Mouse (Mus musculus) hindbrain, postnatal 0 days (tissue): ENCODE measurements at regions not wholly inside any gene's neighbourhood (a gene's known extent, or its start where the extent isn't known, plus 50 kb on each side); places are given as distances from the start of the nearest gene placed in this dataset.

Source experiments
- ATAC-seq: fragments of 200-750 bp; cut with Nextera tagmentation; 2 replicates; pipeline ENCODE4 v1.8.0; 2017; ENCODE audit warnings: mild to moderate bottlenecking, moderate TSS enrichment, moderate library complexity
- DNase-seq: peaks from one replicate; pipeline ENCODE4 v3.0.0-alpha.2; 2015; ENCODE audit warnings: low spot score
- H3K27ac ChIP-seq: fragments of 300-500 bp; sonication (generic); 2 replicates; pipeline ENCODE4 v1.5.1; 2014; ENCODE audit warnings: mild to moderate bottlenecking
- H3K27me3 ChIP-seq: fragments of 300-500 bp; sonication (generic); 2 replicates; pipeline ENCODE4 v1.6.1; 2014; ENCODE audit warnings: low read length, mixed read lengths; ENCODE audit not compliant: insufficient read depth
- H3K36me3 ChIP-seq: fragments of 300-500 bp; sonication (generic); 2 replicates; pipeline ENCODE4 v1.6.1; 2014; ENCODE audit warnings: low read length, mixed read lengths; ENCODE audit not compliant: insufficient read depth
- H3K4me1 ChIP-seq: fragments of 300-500 bp; sonication (generic); 2 replicates; pipeline ENCODE4 v1.6.1; 2014; ENCODE audit warnings: antibody characterized with exemption, low read length, mixed read lengths; ENCODE audit not compliant: insufficient read depth
- H3K4me2 ChIP-seq: fragments of 300-500 bp; sonication (generic); 2 replicates; pipeline ENCODE4 v1.6.1; 2014; ENCODE audit warnings: low read depth, mild to moderate bottlenecking, low read length, moderate library complexity, mixed read lengths
- H3K4me3 ChIP-seq: fragments of 300-500 bp; sonication (generic); 2 replicates; pipeline ENCODE4 v1.5.1; 2014; ENCODE audit warnings: low read length
- H3K9ac ChIP-seq: fragments of 300-500 bp; sonication (generic); replicated peaks from 2 replicates; pipeline ENCODE4 v1.6.1; 2014; ENCODE audit warnings: mild to moderate bottlenecking, low read length, moderate library complexity, mixed read lengths
- H3K9me3 ChIP-seq: fragments of 300-500 bp; sonication (generic); 2 replicates; pipeline ENCODE4 v1.6.1; 2016; ENCODE audit warnings: low read length, mixed read lengths
- CTCF ChIP-seq: IDR thresholded peaks from 2 replicates; pipeline ENCODE4 v1.5.1; 2016; ENCODE audit warnings: antibody characterized with exemption, control low read depth, low read depth
- WGBS: fragments of 180-500 bp; shearing (Covaris S2); extraction: QIAGEN DNeasy Blood & Tissue Kit; methylation state at CpG from one replicate; pipeline ENCODE4 v1.1.7; 2014; 5-methylcytosine and 5-hydroxymethylcytosine counted together

DNA sequence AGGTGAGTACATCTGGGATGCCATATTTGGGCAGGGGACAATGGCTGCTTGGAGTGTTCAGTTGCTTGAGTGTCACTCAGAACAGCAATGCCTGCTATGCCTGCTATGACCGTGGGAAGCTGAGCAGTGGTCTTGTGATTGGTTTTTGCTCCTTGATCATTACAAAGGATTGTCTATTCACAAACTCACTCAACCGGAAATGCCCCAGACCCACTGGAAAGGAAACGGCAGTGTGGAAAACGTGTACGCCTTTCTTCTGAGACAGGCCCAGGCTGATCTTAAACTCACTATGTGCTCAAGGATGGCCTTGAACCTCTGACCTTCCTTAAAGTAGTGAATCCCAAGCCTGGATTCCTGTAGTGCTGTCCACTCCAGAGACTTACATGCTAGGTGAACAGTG, 63.2 kb upstream of the Lhx8 start:
- no peak overlapping the region for H3K9ac ChIP-seq
- no peak overlapping the region for H3K4me2 ChIP-seq
- H3K4me1 ChIP-seq, result no peaks in the 10 kb centered on the region
- no peaks in the 10 kb centered on the region for H3K9me3 ChIP-seq
- H3K36me3 ChIP-seq, result no peaks in the 10 kb centered on the region
- ATAC-seq, result no peak
- no peak overlapping the region for H3K4me3 ChIP-seq
- no peak for DNase-seq
- no peaks in the 10 kb centered on the region for H3K27me3 ChIP-seq
- H3K27ac ChIP-seq, result no peak overlapping the region
- WGBS, result 50% methylated on average over 5 of the region's 5 CpGs
- TF ChIP-seq CTCF, result no peak

DNA sequence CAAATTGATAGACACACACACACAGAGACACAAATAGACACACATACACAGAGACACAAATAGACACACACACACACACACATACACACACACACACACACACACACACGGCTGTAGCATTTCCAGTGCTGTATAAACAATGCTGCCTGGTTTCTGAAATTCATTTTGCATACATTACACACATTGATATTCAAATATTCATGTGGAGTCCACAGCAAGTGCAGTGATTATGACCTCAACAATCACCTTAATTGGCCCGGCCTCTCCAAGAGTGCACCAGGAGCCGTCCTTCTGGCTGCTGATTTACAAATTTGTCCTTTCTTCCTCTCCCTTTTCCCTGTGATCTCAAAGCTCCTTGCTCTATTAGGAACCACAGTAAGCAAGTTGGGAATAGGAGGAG, 61.2 kb upstream of the Lhx8 start:
- ATAC-seq (no peak), DNase-seq (no peak)
- TF ChIP-seq CTCF, result no peak
- Histone ChIP-seq H3K9me3 (no peaks in the 10 kb centered on the region), H3K27me3 (no peaks in the 10 kb centered on the region), H3K4me3 (no peak overlapping the region), H3K4me2 (no peak overlapping the region), H3K9ac (no peak overlapping the region), H3K27ac (no peak overlapping the region), H3K36me3 (no peaks in the 10 kb centered on the region), H3K4me1 (no peaks in the 10 kb centered on the region)
- WGBS, result 34% methylated on average over 3 of the region's 3 CpGs

DNA sequence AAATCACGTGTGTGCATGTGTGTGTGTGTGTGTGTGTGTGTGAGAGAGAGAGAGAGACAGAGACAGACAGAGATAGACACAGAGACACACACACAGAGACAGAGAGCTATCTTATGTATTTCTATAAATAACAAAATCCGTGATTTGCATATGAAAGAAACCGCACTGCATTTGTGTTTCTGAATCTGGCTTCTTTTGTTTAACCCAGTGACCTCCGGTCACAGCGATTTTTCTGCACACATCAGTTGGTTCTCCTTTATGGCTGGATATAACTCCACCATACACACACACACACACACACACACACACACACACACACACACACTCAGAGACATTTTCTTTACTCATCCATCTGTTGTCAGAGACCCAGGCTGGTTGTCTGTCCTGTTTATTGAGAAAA, 58.2 kb upstream of the Lhx8 start:
- ATAC-seq (no peak), DNase-seq (no peak)
- WGBS, result 29% methylated on average over 5 of the region's 5 CpGs

DNA sequence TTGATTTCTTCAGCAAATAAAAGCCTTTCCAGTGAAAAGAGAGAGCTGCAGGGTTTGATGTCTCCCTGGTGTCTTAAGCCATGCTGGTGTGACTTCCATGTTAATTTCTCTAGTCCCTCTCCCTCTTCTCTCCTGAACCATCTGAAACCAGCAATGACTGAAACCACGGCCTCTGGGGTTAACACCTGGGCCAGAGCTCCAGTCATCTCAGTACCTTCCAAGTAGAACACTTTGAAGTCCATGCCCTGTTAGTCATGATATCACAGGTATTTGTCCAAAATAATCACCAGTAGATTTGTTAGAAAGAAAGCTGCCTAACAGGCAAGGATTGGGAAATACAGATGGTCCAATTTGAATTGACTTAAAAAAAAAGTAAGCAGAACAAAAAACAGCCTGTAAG, 56.8 kb upstream of the Lhx8 start:
- Histone ChIP-seq H3K9ac (no peak overlapping the region), H3K36me3 (no peaks in the 10 kb centered on the region), H3K27ac (no peak overlapping the region), H3K4me3 (no peak overlapping the region), H3K4me1 (no peaks in the 10 kb centered on the region), H3K4me2 (no peak overlapping the region), H3K27me3 (no peaks in the 10 kb centered on the region), H3K9me3 (no peaks in the 10 kb centered on the region)
- no peak for ATAC-seq
- 89% methylated on average over 1 of the region's 1 CpGs for WGBS
- no peak for TF ChIP-seq CTCF
- no peak for DNase-seq

More for the DNA sequence above, 58.2 kb upstream of the Lhx8 start:
- no peaks in the 10 kb centered on the region for H3K36me3 ChIP-seq
- no peak overlapping the region for H3K4me3 ChIP-seq
- TF ChIP-seq CTCF, result no peak
- no peaks in the 10 kb centered on the region for H3K4me1 ChIP-seq
- H3K27ac ChIP-seq, result no peak overlapping the region
- no peaks in the 10 kb centered on the region for H3K27me3 ChIP-seq
- no peak overlapping the region for H3K4me2 ChIP-seq
- no peak overlapping the region for H3K9ac ChIP-seq
- H3K9me3 ChIP-seq, result no peaks in the 10 kb centered on the region

DNA sequence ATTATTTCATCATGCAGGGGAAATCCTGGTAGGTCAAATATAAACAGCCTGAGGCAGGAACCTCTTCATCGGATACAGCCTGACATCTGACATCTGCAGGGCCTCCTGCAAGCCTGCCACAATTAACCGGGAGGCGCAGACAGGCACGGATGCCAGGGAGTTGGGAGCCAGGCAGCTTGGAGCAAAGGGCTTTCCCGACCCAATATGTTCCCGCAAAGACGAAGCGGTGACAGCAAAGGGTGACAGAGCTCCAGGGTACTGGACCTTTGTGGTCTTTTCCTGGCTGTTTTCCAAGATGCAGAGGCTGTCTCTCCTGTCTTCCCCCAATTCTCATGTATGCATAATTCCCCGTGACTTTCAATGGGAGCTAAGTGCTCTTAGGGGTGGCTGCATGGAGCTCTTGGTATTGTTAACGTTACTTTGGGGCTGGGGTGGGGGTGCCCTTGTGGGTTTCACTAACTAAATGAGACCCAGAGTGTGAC, 55.4 kb upstream of the Lhx8 start:
- no peak for TF ChIP-seq CTCF
- Histone ChIP-seq H3K9ac (no peak overlapping the region), H3K36me3 (no peaks in the 10 kb centered on the region), H3K4me1 (no peaks in the 10 kb centered on the region), H3K27me3 (no peaks in the 10 kb centered on the region), H3K4me2 (no peak overlapping the region), H3K9me3 (no peaks in the 10 kb centered on the region), H3K4me3 (no peak overlapping the region), H3K27ac (no peak overlapping the region)
- 9% methylated on average over 10 of the region's 10 CpGs for WGBS
- ATAC-seq (peak; percentile 27; the same call in 1 of the 2 replicates), DNase-seq (peak; percentile 38)

DNA sequence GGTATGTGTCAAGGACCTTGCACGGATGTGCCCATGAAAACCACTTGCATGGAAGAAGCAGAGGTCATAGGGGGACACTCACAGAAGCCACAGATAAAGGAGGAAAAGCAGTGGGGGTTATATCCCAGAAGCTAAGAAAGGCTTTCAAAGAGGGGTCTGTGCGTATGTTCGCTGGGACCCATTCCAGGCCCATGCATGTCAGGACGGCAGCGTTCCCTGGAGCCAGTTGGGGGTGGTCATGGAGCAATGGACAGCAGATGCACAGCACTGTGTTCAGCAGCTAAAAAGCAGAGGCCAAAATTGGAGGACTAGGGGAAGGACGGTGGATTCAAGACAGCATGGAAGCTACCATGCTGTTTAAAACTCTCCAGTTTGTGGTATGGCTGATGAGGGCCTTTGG, 52.4 kb upstream of the Lhx8 start:
- no peak overlapping the region for H3K4me3 ChIP-seq
- 53% methylated on average over 6 of the region's 6 CpGs for WGBS
- no peak overlapping the region for H3K27ac ChIP-seq
- no peaks in the 10 kb centered on the region for H3K9me3 ChIP-seq
- no peak overlapping the region for H3K9ac ChIP-seq
- DNase-seq, result no peak
- TF ChIP-seq CTCF, result no peak
- no peaks in the 10 kb centered on the region for H3K4me1 ChIP-seq
- no peak overlapping the region for H3K4me2 ChIP-seq
- H3K27me3 ChIP-seq, result no peaks in the 10 kb centered on the region
- no peaks in the 10 kb centered on the region for H3K36me3 ChIP-seq
- no peak for ATAC-seq

DNA sequence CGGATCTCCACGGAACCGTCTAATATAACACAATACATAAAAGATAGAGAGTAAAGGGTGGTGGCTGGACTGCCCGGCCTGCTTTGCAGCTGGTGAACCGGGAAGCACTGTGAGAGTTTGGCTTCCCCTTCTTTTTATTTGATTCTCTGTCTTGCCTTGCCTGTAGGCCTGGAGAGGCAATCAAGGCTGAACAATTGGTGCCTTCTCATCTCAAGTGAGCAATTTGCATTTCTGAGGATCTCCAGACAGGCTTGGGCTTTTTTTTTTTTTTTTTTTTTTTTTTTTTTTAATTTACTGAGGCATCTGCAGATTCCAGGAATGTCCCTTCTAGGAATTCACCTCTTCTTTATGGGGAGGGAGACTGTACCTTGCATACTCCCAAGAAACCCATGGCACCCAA, 51.1 kb upstream of the Lhx8 start:
- Histone ChIP-seq H3K36me3 (no peaks in the 10 kb centered on the region), H3K4me2 (no peak overlapping the region), H3K27ac (no peak overlapping the region), H3K9ac (no peak overlapping the region), H3K4me1 (no peaks in the 10 kb centered on the region), H3K27me3 (no peaks in the 10 kb centered on the region), H3K4me3 (no peak overlapping the region), H3K9me3 (no peaks in the 10 kb centered on the region)
- no peak for TF ChIP-seq CTCF
- DNase-seq (no peak), ATAC-seq (no peak)
- WGBS, result 22% methylated on average over 5 of the region's 5 CpGs
